Mouse (Mus musculus): Measurements from ENCODE around the gene Tfpt. TPM values are rescaled to one million over a fixed set of nuclear protein-coding genes. Genes with fewer than 3 reads are reported as not detected.

Tfpt gene
- polyA plus RNA-seq, 1 experiment from 2014 or later: 21.4 TPM

GRCm38 (mm10) chr7:3629030-3629429, 699 bp downstream of the Tfpt start:
- Histone ChIP-seq H3K27ac (ENCODE audit: low read length) (0 out of 2 replicates have a peak overlapping the region, but pooled peaks have one; percentile 88), H3K4me3 (ENCODE audit: low read length) (peak overlapping the region; percentile 71), H3K36me3 (ENCODE audit: insufficient read depth, low read length) (peaks cover 31% of the 10 kb centered on the region), H3K9ac (replicated peaks; ENCODE audit: low read length) (peak overlapping the region; percentile 88), H3K9me3 (ENCODE audit: low read length) (no peaks in the 10 kb centered on the region), H3K4me1 (ENCODE audit: insufficient read depth, low read length) (peaks cover 22% of the 10 kb centered on the region), H3K4me2 (replicated peaks; ENCODE audit: low read depth, low read length) (peak overlapping the region; percentile 98), H3K27me3 (ENCODE audit: insufficient read depth, low read length) (no peaks in the 10 kb centered on the region)
- WGBS: 39% methylated on average over 4 of the region's 4 CpGs
- peak; percentile 36 for ATAC-seq (ENCODE audit: low FRiP score, low TSS enrichment)

- peak; percentile 96 for ATAC-seq (ENCODE audit: low FRiP score, low TSS enrichment)
- H3K4me1 ChIP-seq (ENCODE audit: insufficient read depth, low read length): peaks cover 5% of the 10 kb centered on the region
- peak within 1 kb of the TSS; percentile 75 for H3K4me2 ChIP-seq (replicated peaks; ENCODE audit: low read depth, low read length)
- WGBS: 1% methylated on average over 32 of the region's 32 CpGs
- H3K36me3 ChIP-seq (ENCODE audit: insufficient read depth, low read length): peaks cover 22% of the 10 kb centered on the region
- H3K27ac ChIP-seq (ENCODE audit: low read length): peak within 1 kb of the TSS; percentile 19
- H3K4me3 ChIP-seq (ENCODE audit: low read length): peak within 1 kb of the TSS; percentile 64
- no peaks in the 10 kb centered on the region for H3K27me3 ChIP-seq (ENCODE audit: insufficient read depth, low read length)
- peak within 1 kb of the TSS; percentile 78 for H3K9ac ChIP-seq (replicated peaks; ENCODE audit: low read length)
- no peaks in the 10 kb centered on the region for H3K9me3 ChIP-seq (ENCODE audit: low read length)
Measured at GRCm38 (mm10) chr7:3617242-3617995, 12.3 kb downstream of the Tfpt start, which contains the start of gene Ndufa3. TSS of gene Ndufa3 (plus strand) at chr7:3617373.

- no peak overlapping the region for H3K9ac ChIP-seq (replicated peaks; ENCODE audit: low read length)
- H3K27me3 ChIP-seq (ENCODE audit: insufficient read depth, low read length): no peaks in the 10 kb centered on the region
- peak; percentile 25; the same call in 1 of the 2 replicates for ATAC-seq (ENCODE audit: low FRiP score, low TSS enrichment)
- H3K4me3 ChIP-seq (ENCODE audit: low read length): peak overlapping the region; percentile 64
- WGBS: 37% methylated on average over 6 of the region's 6 CpGs
- peak overlapping the region; percentile 75; the same call in 1 of the 2 replicates for H3K4me2 ChIP-seq (replicated peaks; ENCODE audit: low read depth, low read length)
- no peak overlapping the region for H3K27ac ChIP-seq (ENCODE audit: low read length)
- peaks cover 5% of the 10 kb centered on the region for H3K4me1 ChIP-seq (ENCODE audit: insufficient read depth, low read length)
- H3K36me3 ChIP-seq (ENCODE audit: insufficient read depth, low read length): peaks cover 15% of the 10 kb centered on the region
- H3K9me3 ChIP-seq (ENCODE audit: low read length): no peaks in the 10 kb centered on the region
Measured at GRCm38 (mm10) chr7:3616389-3617241, 13.1 kb downstream of the Tfpt start.

GRCm38 (mm10) chr7:3616057-3616388, 13.7 kb downstream of the Tfpt start, which contains the start of gene Oscar:
TSS of gene Oscar (minus strand) at chr7:3616157.
- peaks cover 15% of the 10 kb centered on the region for H3K36me3 ChIP-seq (ENCODE audit: insufficient read depth, low read length)
- no peak for ATAC-seq (ENCODE audit: low FRiP score, low TSS enrichment)
- H3K4me3 ChIP-seq (ENCODE audit: low read length): peak within 1 kb of the TSS; percentile 64
- no peaks in the 10 kb centered on the region for H3K27me3 ChIP-seq (ENCODE audit: insufficient read depth, low read length)
- WGBS: 84% methylated on average over 4 of the region's 4 CpGs
- no peaks in the 10 kb centered on the region for H3K9me3 ChIP-seq (ENCODE audit: low read length)
- H3K27ac ChIP-seq (ENCODE audit: low read length): no peak within 1 kb of the TSS
- H3K4me1 ChIP-seq (ENCODE audit: insufficient read depth, low read length): peaks cover 5% of the 10 kb centered on the region
- peak within 1 kb of the TSS; percentile 75; the same call in 1 of the 2 replicates for H3K4me2 ChIP-seq (replicated peaks; ENCODE audit: low read depth, low read length)
- H3K9ac ChIP-seq (replicated peaks; ENCODE audit: low read length): no peak within 1 kb of the TSS

GRCm38 (mm10) chr7:3614021-3614420, 15.7 kb downstream of the Tfpt start:
- H3K27ac ChIP-seq (ENCODE audit: low read length): no peak overlapping the region
- no peak overlapping the region for H3K9ac ChIP-seq (replicated peaks; ENCODE audit: low read length)
- H3K36me3 ChIP-seq (ENCODE audit: insufficient read depth, low read length): no peaks in the 10 kb centered on the region; the same call in 1 of the 2 replicates
- no peaks in the 10 kb centered on the region for H3K27me3 ChIP-seq (ENCODE audit: insufficient read depth, low read length)
- ATAC-seq (ENCODE audit: low FRiP score, low TSS enrichment): no peak
- no peak overlapping the region for H3K4me3 ChIP-seq (ENCODE audit: low read length)
- H3K4me1 ChIP-seq (ENCODE audit: insufficient read depth, low read length): peaks cover 5% of the 10 kb centered on the region
- H3K9me3 ChIP-seq (ENCODE audit: low read length): no peaks in the 10 kb centered on the region
- H3K4me2 ChIP-seq (replicated peaks; ENCODE audit: low read depth, low read length): no peak overlapping the region
- WGBS: 80% methylated on average over 3 of the region's 3 CpGs

GRCm38 (mm10) chr7:3611006-3611405, 18.7 kb downstream of the Tfpt start:
- Histone ChIP-seq H3K27me3 (ENCODE audit: insufficient read depth, low read length) (no peaks in the 10 kb centered on the region), H3K4me2 (replicated peaks; ENCODE audit: low read depth, low read length) (no peak overlapping the region), H3K4me3 (ENCODE audit: low read length) (no peak overlapping the region), H3K4me1 (ENCODE audit: insufficient read depth, low read length) (no peaks in the 10 kb centered on the region), H3K9ac (replicated peaks; ENCODE audit: low read length) (no peak overlapping the region), H3K9me3 (ENCODE audit: low read length) (no peaks in the 10 kb centered on the region), H3K36me3 (ENCODE audit: insufficient read depth, low read length) (no peaks in the 10 kb centered on the region), H3K27ac (ENCODE audit: low read length) (no peak overlapping the region)
- no peak for ATAC-seq (ENCODE audit: low FRiP score, low TSS enrichment)
- 90% methylated on average over 13 of the region's 13 CpGs for WGBS

GRCm38 (mm10) chr7:3610437-3610836, 19.3 kb downstream of the Tfpt start:
- Histone ChIP-seq H3K27ac (ENCODE audit: low read length) (no peak overlapping the region), H3K9me3 (ENCODE audit: low read length) (no peaks in the 10 kb centered on the region), H3K4me3 (ENCODE audit: low read length) (no peak overlapping the region), H3K9ac (replicated peaks; ENCODE audit: low read length) (no peak overlapping the region), H3K27me3 (ENCODE audit: insufficient read depth, low read length) (no peaks in the 10 kb centered on the region), H3K36me3 (ENCODE audit: insufficient read depth, low read length) (no peaks in the 10 kb centered on the region), H3K4me1 (ENCODE audit: insufficient read depth, low read length) (no peaks in the 10 kb centered on the region), H3K4me2 (replicated peaks; ENCODE audit: low read depth, low read length) (no peak overlapping the region)
- ATAC-seq (ENCODE audit: low FRiP score, low TSS enrichment): no peak
- WGBS: 85% methylated on average over 3 of the region's 3 CpGs

GRCm38 (mm10) chr7:3609082-3609481, 20.6 kb downstream of the Tfpt start:
- Histone ChIP-seq H3K4me1 (ENCODE audit: insufficient read depth, low read length) (no peaks in the 10 kb centered on the region), H3K27ac (ENCODE audit: low read length) (no peak overlapping the region), H3K4me2 (replicated peaks; ENCODE audit: low read depth, low read length) (no peak overlapping the region), H3K9me3 (ENCODE audit: low read length) (no peaks in the 10 kb centered on the region), H3K27me3 (ENCODE audit: insufficient read depth, low read length) (no peaks in the 10 kb centered on the region), H3K4me3 (ENCODE audit: low read length) (no peak overlapping the region), H3K9ac (replicated peaks; ENCODE audit: low read length) (no peak overlapping the region), H3K36me3 (ENCODE audit: insufficient read depth, low read length) (no peaks in the 10 kb centered on the region)
- 19% methylated on average over 3 of the region's 3 CpGs for WGBS
- ATAC-seq (ENCODE audit: low FRiP score, low TSS enrichment): peak; percentile 44; the same call in 1 of the 2 replicates

- ATAC-seq (ENCODE audit: low FRiP score, low TSS enrichment): no peak
- Histone ChIP-seq H3K4me3 (ENCODE audit: low read length) (no peak overlapping the region), H3K9ac (replicated peaks; ENCODE audit: low read length) (no peak overlapping the region), H3K9me3 (ENCODE audit: low read length) (no peaks in the 10 kb centered on the region), H3K27ac (ENCODE audit: low read length) (no peak overlapping the region), H3K36me3 (ENCODE audit: insufficient read depth, low read length) (no peaks in the 10 kb centered on the region), H3K27me3 (ENCODE audit: insufficient read depth, low read length) (no peaks in the 10 kb centered on the region), H3K4me1 (ENCODE audit: insufficient read depth, low read length) (no peaks in the 10 kb centered on the region), H3K4me2 (replicated peaks; ENCODE audit: low read depth, low read length) (no peak overlapping the region)
- WGBS: 84% methylated on average over 3 of the region's 3 CpGs
Measured at GRCm38 (mm10) chr7:3608668-3609067, 21.1 kb downstream of the Tfpt start.

All from kidney, embryonic 16.5 days (tissue).